Mouse (Mus musculus) urinary bladder, postnatal 14 days (tissue): Measurements from ENCODE around the gene Rpl11.

ENCODE experiments used
- DNase-seq: peaks from one replicate; pipeline ENCODE4 v3.0.0; 2021; ENCODE audit warnings: low spot score

The Rpl11 gene

GRCm38 (mm10) chr4:136027416-136028131, 25.7 kb downstream of the Rpl11 start:
- no peak for DNase-seq

- DNase-seq = no peak
These were observed 27.9 kb downstream of the Rpl11 start for GRCm38 (mm10) chr4:136025350-136025749.

GRCm38 (mm10) chr4:136022924-136023323, 30.3 kb downstream of the Rpl11 start:
- DNase-seq = peak; percentile 27

- DNase-seq = peak; percentile 100
These were observed 31.6 kb downstream of the Rpl11 start, which contains the start of gene Eloa for GRCm38 (mm10) chr4:136021549-136022047. Eloa (minus strand) TSS chr4:136021763.

GRCm38 (mm10) chr4:136020743-136021548, 32.3 kb downstream of the Rpl11 start:
- DNase-seq = peak; percentile 25

GRCm38 (mm10) chr4:136016059-136016602, 37.1 kb downstream of the Rpl11 start:
- no peak for DNase-seq

GRCm38 (mm10) chr4:136010586-136010985, 42.6 kb downstream of the Rpl11 start:
- DNase-seq = no peak

- no peak for DNase-seq
These were observed 44.3 kb downstream of the Rpl11 start for GRCm38 (mm10) chr4:136008782-136009447.

GRCm38 (mm10) chr4:136006821-136007220, 46.4 kb downstream of the Rpl11 start:
- no peak for DNase-seq

- DNase-seq = no peak
These were observed 48.3 kb downstream of the Rpl11 start for GRCm38 (mm10) chr4:136004921-136005320.

GRCm38 (mm10) chr4:136004107-136004675, 49.0 kb downstream of the Rpl11 start:
- DNase-seq = no peak

- DNase-seq = no peak
These were observed 58.1 kb downstream of the Rpl11 start for GRCm38 (mm10) chr4:135995118-135995517.

- no peak for DNase-seq
These were observed 59.3 kb downstream of the Rpl11 start for GRCm38 (mm10) chr4:135993941-135994340.

GRCm38 (mm10) chr4:135987714-135988113, 65.5 kb downstream of the Rpl11 start:
- DNase-seq = no peak

GRCm38 (mm10) chr4:135986943-135987710, 66.1 kb downstream of the Rpl11 start, which contains the start of gene Pithd1:
Pithd1 (minus strand) TSS chr4:135987264.
- DNase-seq = peak; percentile 89

- DNase-seq = no peak
These were observed 66.8 kb downstream of the Rpl11 start for GRCm38 (mm10) chr4:135986301-135986942.

- no peak for DNase-seq
These were observed 67.5 kb downstream of the Rpl11 start for GRCm38 (mm10) chr4:135985769-135986168.

- DNase-seq = no peak
These were observed 68.0 kb downstream of the Rpl11 start for GRCm38 (mm10) chr4:135985193-135985592.

- DNase-seq = no peak
These were observed 68.7 kb downstream of the Rpl11 start for GRCm38 (mm10) chr4:135984556-135984955.

- DNase-seq = no peak
These were observed 71.6 kb downstream of the Rpl11 start for GRCm38 (mm10) chr4:135981524-135982063.
